9 mouse cellular contexts compared by ENCODE assay signal in the genomic region with DNA sequence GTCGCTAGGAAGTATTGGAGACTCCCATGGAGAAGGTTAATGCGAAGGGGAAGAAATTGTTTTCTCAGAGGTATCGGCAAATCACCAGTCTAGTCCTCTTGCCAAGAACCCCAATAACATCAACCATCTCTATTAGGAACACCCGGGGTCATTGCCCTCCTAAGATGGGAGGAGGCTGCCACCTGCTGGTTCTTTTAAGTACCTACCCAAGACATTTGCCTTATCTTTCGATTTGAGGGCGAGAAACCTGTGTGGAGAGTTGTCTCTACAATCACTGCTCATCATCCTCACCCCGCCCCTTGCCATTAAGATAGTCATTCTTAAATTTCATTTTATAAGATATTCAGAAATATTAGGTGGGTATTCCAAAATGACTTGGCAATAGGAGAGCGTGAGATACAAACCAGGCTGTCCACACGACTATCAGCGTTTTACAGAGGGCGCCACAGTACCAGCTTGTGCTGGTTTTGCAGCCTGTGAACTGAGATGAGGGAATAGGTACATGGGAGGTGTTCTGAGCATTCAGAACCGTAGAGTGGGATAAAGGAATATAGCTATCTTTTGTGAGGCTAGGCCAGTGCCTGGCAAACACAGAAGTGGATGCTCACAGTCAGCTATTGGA.
DNase-seq lines count a peak whose midpoint lies in the region; ATAC-seq and TF ChIP-seq lines count a peak whose summit lies in the region.
"Had no signal": no experiment of that assay in that cellular context is flagged by ENCODE, and none has a peak within 500 bp of the region (broad histone marks: within the 10 kb centered on the region; RNA-seq: fewer than 3 reads in every experiment).

No protein-coding gene starts in this region.

- peak; percentile 95 for ATAC-seq in CD4-positive, CD25-positive, alpha-beta regulatory T cell, adult 4 months

- no peak overlapping the region for H3K27ac ChIP-seq in bone marrow macrophage, adult 2 months (ENCODE audit: insufficient read depth, low read depth, low read length)

- peak; percentile 32; the same call in 1 of the 2 replicates for TF ChIP-seq CTCF in bone marrow macrophage, adult 2 months (IDR thresholded peaks at IDR 0.05; ENCODE audit: low read depth, low read length)

- peak; percentile 40 for DNase-seq in fibroblast of lung, adult 2 months (ENCODE audit: low read depth)
- DNase-seq in heart, postnatal 14 days, result peak; percentile 55 to 71
- DNase-seq in kidney, postnatal 4 days, result peak; percentile 55 to 73
- peak; percentile 48 to 61 for DNase-seq in lung, adult 18-20 months
- peak; percentile 13 for DNase-seq in ovary, adult 18-20 months (ENCODE audit: low spot score)
- peak; percentile 75 for DNase-seq in thymus, postnatal 0 days (ENCODE audit: low spot score)

- H3K4me3 ChIP-seq in bone marrow macrophage, adult 2 months (ENCODE audit: insufficient read depth, low read length), result no peak overlapping the region
- H3K4me3 ChIP-seq: erythroblast, embryonic 14.5 days had no signal

- H3K4me1 ChIP-seq in bone marrow macrophage, adult 2 months (ENCODE audit: control insufficient read depth, insufficient read depth, low read length), result no peaks in the 10 kb centered on the region

- intact Hi-C loops in heart, postnatal 14 days (cut with DNase I), result loop anchor here (1.0 to 5.0 kb wide), 5 partner anchors 196 to 577 kb away; no protein-coding TSS in a partner anchor

- no peak for TF ChIP-seq POLR2A in bone marrow macrophage, adult 2 months (IDR thresholded peaks at IDR 0.05; ENCODE audit: borderline replicate concordance, low read depth, low read length)

Comparison
In these comparisons a context has a peak if more than half of its experiments do, and no peak if none do; other contexts are left out.
1. DNase-seq: peak in every context shown above with its lines; median percentile 75 in thymus, postnatal 0 days; 64 in kidney, postnatal 4 days; 63 in heart, postnatal 14 days; 54 in lung, adult 18-20 months; 40 in fibroblast of lung, adult 2 months; 13 in ovary, adult 18-20 months.